Mouse (Mus musculus) heart, embryonic 12.5 days (tissue): ENCODE data around the gene Cygb. TPM values are rescaled to one million over a fixed set of nuclear protein-coding genes. Genes with fewer than 3 reads are reported as not detected.
A peak's percentile ranks its signal among the peaks of the same experiment; 100 is the strongest.

Experiments
- ATAC-seq: fragments of 200-750 bp; cut with Nextera tagmentation; 2 replicates; pipeline ENCODE4 v1.8.0; 2017; ENCODE audit warnings: moderate TSS enrichment, moderate library complexity; ENCODE audit not compliant: insufficient number of reproducible peaks, low FRiP score
- H3K27ac ChIP-seq: fragments of 300-500 bp; sonication (generic); 2 replicates; pipeline ENCODE4 v1.5.1; 2016; ENCODE audit warnings: mild to moderate bottlenecking, moderate library complexity; ENCODE audit not compliant: poor library complexity, severe bottlenecking
- H3K27me3 ChIP-seq: fragments of 300-500 bp; sonication (generic); replicated peaks from 2 replicates; pipeline ENCODE4 v1.6.1; 2016; ENCODE audit warnings: mild to moderate bottlenecking, moderate library complexity
- H3K36me3 ChIP-seq: fragments of 300-500 bp; sonication (generic); 2 replicates; pipeline ENCODE4 v1.6.1; 2016; ENCODE audit warnings: mild to moderate bottlenecking, moderate library complexity
- H3K4me1 ChIP-seq: fragments of 300-500 bp; sonication (generic); replicated peaks from 2 replicates; pipeline ENCODE4 v1.6.1; 2016; ENCODE audit warnings: mild to moderate bottlenecking
- H3K4me2 ChIP-seq: fragments of 300-500 bp; sonication (generic); 2 replicates; pipeline ENCODE4 v1.6.1; 2016; ENCODE audit warnings: mild to moderate bottlenecking, moderate library complexity
- H3K4me3 ChIP-seq: fragments of 300-500 bp; sonication (generic); 2 replicates; pipeline ENCODE4 v1.5.1; 2016; ENCODE audit warnings: mild to moderate bottlenecking
- H3K9ac ChIP-seq: fragments of 300-500 bp; sonication (generic); 2 replicates; pipeline ENCODE4 v1.6.1; 2016; ENCODE audit warnings: mild to moderate bottlenecking, moderate library complexity
- H3K9me3 ChIP-seq: fragments of 300-500 bp; sonication (generic); replicated peaks from 2 replicates; pipeline ENCODE4 v1.6.1; 2016; ENCODE audit warnings: mild to moderate bottlenecking, moderate library complexity
- WGBS: fragments of 180-500 bp; shearing (Covaris S2); methylation state at CpG from one replicate; pipeline ENCODE4 v1.1.7; 2016; 5-methylcytosine and 5-hydroxymethylcytosine counted together
- polyA plus RNA-seq: library from polyadenylated mRNA; unstranded; fragments of >200 nt; fragmentation: Nextera tagmentation; extraction: Ambion mirVana; gene quantifications from 2 replicates; pipeline ENCODE4 v1.2.1, GENCODE M21; 2016

Gene Cygb
- polyA plus RNA-seq, 1 experiment from 2014 or later = 1.4 TPM

DNA sequence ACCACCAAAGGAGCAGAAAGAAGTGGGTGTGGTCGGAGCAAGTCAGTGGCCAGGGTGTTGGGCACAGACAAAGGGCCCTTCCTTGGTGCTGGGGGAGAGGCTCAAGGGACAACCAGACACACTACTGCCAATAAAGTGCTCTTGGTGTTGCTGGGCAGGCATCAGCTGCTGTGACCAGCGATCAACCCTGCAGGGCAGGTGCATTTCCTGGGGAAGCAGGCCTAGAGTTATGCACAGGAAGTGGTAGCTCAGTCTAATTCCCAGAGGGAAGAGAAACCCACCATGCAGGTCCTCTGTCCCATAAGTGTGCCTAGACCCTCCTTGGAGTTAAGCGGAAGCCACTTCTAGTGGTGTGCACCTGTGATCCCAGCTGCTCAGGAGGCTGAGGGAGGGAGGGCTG, 46.4 kb downstream of the Cygb start:
- WGBS = 91% methylated on average over 3 of the region's 3 CpGs
- peaks cover 45% of the 10 kb centered on the region for H3K36me3 ChIP-seq
- ATAC-seq = no peak
- H3K9me3 ChIP-seq = no peaks in the 10 kb centered on the region
- no peak overlapping the region for H3K27ac ChIP-seq
- H3K4me3 ChIP-seq = no peak overlapping the region
- peaks cover 15% of the 10 kb centered on the region for H3K4me1 ChIP-seq
- no peak overlapping the region for H3K4me2 ChIP-seq
- H3K27me3 ChIP-seq = no peaks in the 10 kb centered on the region
- no peak overlapping the region for H3K9ac ChIP-seq

DNA sequence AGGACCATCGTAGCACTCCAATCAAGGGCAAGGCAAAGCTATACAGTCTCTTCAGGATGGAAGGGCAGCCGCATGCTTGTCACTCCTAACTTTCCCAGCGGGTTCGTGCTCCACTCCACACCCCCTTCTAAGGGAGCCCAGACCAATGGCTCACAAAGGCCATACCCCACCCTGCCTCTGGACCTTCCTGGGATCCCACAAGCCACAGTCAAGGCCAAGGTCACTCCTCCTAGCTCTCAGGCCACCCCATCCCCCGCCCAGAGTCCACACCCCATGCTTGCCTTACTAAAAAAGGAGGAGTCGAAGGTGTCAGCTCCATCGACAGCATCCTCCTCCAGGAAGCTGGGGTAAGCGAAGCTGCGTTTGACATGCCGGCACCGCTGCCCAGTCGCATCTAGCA, 50.0 kb downstream of the Cygb start:
- H3K4me3 ChIP-seq = no peak overlapping the region
- H3K4me1 ChIP-seq = 0 out of 2 replicates have a peak, but pooled peaks cover 5% of the 10 kb centered on the region
- no peaks in the 10 kb centered on the region for H3K9me3 ChIP-seq
- no peak overlapping the region for H3K9ac ChIP-seq
- 82% methylated on average over 12 of the region's 12 CpGs for WGBS
- H3K36me3 ChIP-seq = peaks cover 78% of the 10 kb centered on the region
- H3K27ac ChIP-seq = no peak overlapping the region
- no peak overlapping the region for H3K4me2 ChIP-seq
- no peak; the same call in 1 of the 2 replicates for ATAC-seq
- H3K27me3 ChIP-seq = no peaks in the 10 kb centered on the region

DNA sequence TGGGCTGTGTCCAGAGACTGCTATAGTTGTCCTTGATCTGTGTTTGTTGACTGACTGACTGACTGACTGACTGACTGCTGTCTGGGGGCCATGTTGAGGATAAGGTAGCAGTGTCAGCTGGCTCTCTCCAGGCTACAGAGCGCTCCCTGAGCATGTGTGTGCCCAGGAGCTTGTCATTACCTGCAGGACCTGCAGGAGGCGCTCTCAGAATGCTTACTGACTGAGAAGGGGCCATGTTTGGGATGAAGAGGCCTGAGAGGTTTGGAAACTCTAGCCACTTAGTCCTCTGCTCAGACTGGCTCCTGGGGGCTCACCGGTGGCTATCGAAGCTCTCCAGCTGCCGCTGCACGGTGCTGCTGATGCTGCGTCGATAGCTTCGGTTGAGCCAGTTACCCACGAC, 50.8 kb downstream of the Cygb start:
- Histone ChIP-seq H3K4me2 (no peak overlapping the region), H3K9ac (no peak overlapping the region), H3K4me1 (no peaks in the 10 kb centered on the region), H3K27ac (no peak overlapping the region), H3K4me3 (no peak overlapping the region), H3K9me3 (no peaks in the 10 kb centered on the region), H3K36me3 (peaks cover 81% of the 10 kb centered on the region), H3K27me3 (no peaks in the 10 kb centered on the region)
- ATAC-seq = no peak
- WGBS = 82% methylated on average over 10 of the region's 10 CpGs

DNA sequence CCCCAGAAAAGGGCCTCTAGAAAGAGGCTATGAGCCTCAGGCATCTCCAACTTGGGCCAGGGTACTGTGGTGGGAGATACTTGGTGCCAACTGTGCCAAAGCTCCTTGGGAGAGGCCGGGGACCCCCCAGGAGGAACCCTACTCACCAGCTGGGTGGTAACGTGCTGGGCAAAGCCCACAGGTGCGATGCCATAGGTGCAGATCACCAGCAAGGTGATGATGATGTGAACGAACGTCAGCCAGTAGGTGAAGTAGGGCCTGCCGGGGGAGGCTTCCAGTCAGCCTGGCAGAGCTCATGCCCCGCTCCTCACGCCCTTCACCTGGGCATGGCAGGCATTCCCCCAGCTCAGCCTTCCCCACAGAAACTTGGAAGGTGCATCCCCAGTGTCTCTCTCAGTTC, 52.1 kb downstream of the Cygb start:
- WGBS = 81% methylated on average over 8 of the region's 8 CpGs
- Histone ChIP-seq H3K27ac (no peak overlapping the region), H3K9ac (no peak overlapping the region), H3K4me1 (no peaks in the 10 kb centered on the region), H3K4me3 (no peak overlapping the region), H3K27me3 (no peaks in the 10 kb centered on the region), H3K4me2 (no peak overlapping the region), H3K36me3 (peaks cover 88% of the 10 kb centered on the region), H3K9me3 (no peaks in the 10 kb centered on the region)
- ATAC-seq = no peak

DNA sequence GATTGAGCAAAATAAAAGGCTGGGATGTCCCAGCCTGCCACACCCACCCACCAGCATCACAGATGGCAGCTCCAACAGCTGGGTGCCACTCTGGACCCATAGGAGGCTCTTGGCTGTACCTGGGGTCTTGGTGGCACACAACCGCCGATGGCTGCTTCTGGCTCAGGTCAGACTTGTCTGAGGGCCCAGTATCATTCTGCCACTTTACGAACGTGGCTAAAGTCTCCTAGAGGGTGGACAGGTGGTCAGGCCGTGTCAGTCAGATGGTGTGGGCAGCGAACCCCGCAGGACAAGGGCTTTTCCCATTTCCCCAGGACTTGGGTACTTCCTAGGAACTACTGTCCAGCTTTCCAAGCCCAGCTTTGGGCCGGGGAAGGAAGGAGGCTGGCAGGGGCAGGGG, 52.9 kb downstream of the Cygb start:
- no peaks in the 10 kb centered on the region for H3K27me3 ChIP-seq
- H3K4me2 ChIP-seq = no peak overlapping the region
- H3K9ac ChIP-seq = no peak overlapping the region
- 88% methylated on average over 8 of the region's 8 CpGs for WGBS
- ATAC-seq = no peak
- H3K36me3 ChIP-seq = peaks cover 90% of the 10 kb centered on the region
- H3K4me3 ChIP-seq = no peak overlapping the region
- H3K9me3 ChIP-seq = no peaks in the 10 kb centered on the region
- no peak overlapping the region for H3K27ac ChIP-seq
- no peaks in the 10 kb centered on the region for H3K4me1 ChIP-seq

DNA sequence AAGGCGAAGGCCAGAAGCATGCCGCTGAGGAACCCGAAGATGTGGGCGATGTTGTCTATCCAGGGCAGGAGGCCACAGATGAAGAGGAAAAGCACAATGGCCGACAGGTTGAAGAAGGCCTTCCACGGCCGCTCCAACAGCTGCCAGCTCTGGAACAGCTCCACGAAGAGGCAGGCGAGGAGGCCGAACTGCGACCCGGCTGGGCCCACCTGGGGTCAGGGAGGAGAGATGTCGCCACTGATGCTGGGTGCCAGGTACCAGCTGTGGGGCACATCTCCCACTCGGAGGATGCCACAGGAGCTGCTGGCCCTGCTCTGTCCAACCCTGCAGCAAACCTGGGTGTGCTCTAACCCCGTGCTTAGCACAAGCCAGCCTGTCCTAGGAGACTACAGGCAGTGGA, 54.9 kb downstream of the Cygb start:
- no peaks in the 10 kb centered on the region for H3K9me3 ChIP-seq
- peaks cover 71% of the 10 kb centered on the region for H3K36me3 ChIP-seq
- no peak overlapping the region for H3K4me2 ChIP-seq
- H3K27me3 ChIP-seq = no peaks in the 10 kb centered on the region
- H3K4me3 ChIP-seq = no peak overlapping the region
- no peaks in the 10 kb centered on the region for H3K4me1 ChIP-seq
- WGBS = 90% methylated on average over 15 of the region's 15 CpGs
- ATAC-seq = no peak
- no peak overlapping the region for H3K9ac ChIP-seq
- no peak overlapping the region for H3K27ac ChIP-seq

DNA sequence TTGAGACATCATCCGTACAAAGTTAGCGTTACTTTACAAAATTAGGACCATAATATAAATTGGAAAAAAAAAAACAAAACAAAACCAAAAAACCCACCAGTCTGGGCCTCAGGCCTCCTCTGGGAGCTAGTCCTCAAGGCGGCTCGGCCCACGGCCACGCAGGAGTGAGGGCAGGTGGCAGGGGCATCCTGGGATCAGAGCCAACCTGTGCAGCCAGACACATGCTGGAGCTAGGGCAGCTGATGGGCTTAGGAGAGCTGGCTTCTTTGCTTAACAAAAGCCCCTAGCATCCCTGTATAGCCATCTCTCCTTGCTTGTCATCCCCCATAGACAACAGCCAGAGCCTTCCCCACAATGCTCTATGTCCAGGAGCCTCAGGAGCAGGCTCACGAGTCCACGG, 55.9 kb downstream of the Cygb start:
- no peak for ATAC-seq
- Histone ChIP-seq H3K27me3 (no peaks in the 10 kb centered on the region), H3K4me1 (no peaks in the 10 kb centered on the region), H3K27ac (no peak overlapping the region), H3K9me3 (no peaks in the 10 kb centered on the region), H3K4me3 (no peak overlapping the region), H3K36me3 (peaks cover 62% of the 10 kb centered on the region), H3K9ac (no peak overlapping the region), H3K4me2 (no peak overlapping the region)
- WGBS = 86% methylated on average over 8 of the region's 8 CpGs

DNA sequence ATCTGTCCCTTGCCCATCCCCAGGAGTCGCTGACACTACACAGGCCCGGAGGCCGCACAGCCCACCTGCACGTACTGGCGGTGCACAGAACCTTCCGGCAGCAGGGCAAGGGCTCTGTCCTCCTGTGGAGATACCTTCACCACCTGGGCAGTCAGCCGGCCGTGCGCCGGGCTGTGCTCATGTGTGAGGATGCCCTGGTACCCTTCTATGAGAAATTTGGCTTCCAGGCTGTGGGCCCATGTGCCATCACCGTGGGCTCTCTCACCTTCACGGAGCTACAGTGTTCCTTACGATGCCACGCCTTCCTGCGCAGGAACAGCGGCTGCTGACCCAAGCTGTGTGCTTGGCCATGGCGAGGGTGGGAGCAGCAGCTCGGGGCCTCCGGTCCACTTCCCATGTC, 57.3 kb downstream of the Cygb start:
- H3K4me3 ChIP-seq = no peak overlapping the region
- 86% methylated on average over 19 of the region's 19 CpGs for WGBS
- no peaks in the 10 kb centered on the region for H3K9me3 ChIP-seq
- peaks cover 50% of the 10 kb centered on the region for H3K36me3 ChIP-seq
- no peak overlapping the region for H3K27ac ChIP-seq
- H3K27me3 ChIP-seq = no peaks in the 10 kb centered on the region
- H3K9ac ChIP-seq = 0 out of 2 replicates have a peak overlapping the region, but pooled peaks have one; percentile 10
- ATAC-seq = no peak
- H3K4me1 ChIP-seq = 0 out of 2 replicates have a peak, but pooled peaks cover 4% of the 10 kb centered on the region
- no peak overlapping the region for H3K4me2 ChIP-seq

Other genes with a start within 250 kb of the Cygb start
- gene Rnf157, start 241.3 kb downstream of the Cygb start, polyA plus RNA-seq = 11.0 and 12.3 TPM in 2 replicates
- 33.7 and 34.2 TPM in 2 replicates for gene Ubald2, start 220.2 kb downstream of the Cygb start, polyA plus RNA-seq
- not detected in 2 replicates for gene Qrich2, start 188.1 kb downstream of the Cygb start, polyA plus RNA-seq
- gene Prpsap1, start 160.1 kb downstream of the Cygb start, polyA plus RNA-seq = 94.8 and 96.8 TPM in 2 replicates
- gene Sphk1, start 123.4 kb downstream of the Cygb start, polyA plus RNA-seq = 1.6 and 2.1 TPM in 2 replicates
- 18.1 and 19.9 TPM in 2 replicates for gene Ube2o, start 72.9 kb downstream of the Cygb start, polyA plus RNA-seq
- not detected in 2 replicates for gene Aanat, start 67.9 kb downstream of the Cygb start, polyA plus RNA-seq
- gene Rhbdf2, start 27.3 kb downstream of the Cygb start, polyA plus RNA-seq = 7.5 and 8.1 TPM in 2 replicates
- 0.73 TPM in 1 of 2 replicates, not detected in the other for gene Prcd, start 779 bp downstream of the Cygb start, polyA plus RNA-seq
- not detected in 2 replicates for gene St6galnac1, start 121.2 kb upstream of the Cygb start, polyA plus RNA-seq
- gene Mxra7, start 173.7 kb upstream of the Cygb start, polyA plus RNA-seq = 24.7 and 27.0 TPM in 2 replicates
- gene Mettl23, start 189.0 kb upstream of the Cygb start, polyA plus RNA-seq = 55.5 and 57.4 TPM in 2 replicates
- gene Jmjd6, start 189.1 kb upstream of the Cygb start, polyA plus RNA-seq = 76.9 and 77.8 TPM in 2 replicates
- 37.6 and 39.9 TPM in 2 replicates for gene Mfsd11, start 198.1 kb upstream of the Cygb start, polyA plus RNA-seq
- gene Srsf2, start 198.8 kb upstream of the Cygb start, polyA plus RNA-seq = 605 and 640 TPM in 2 replicates